Mouse (Mus musculus): ENCODE measurements at regions not wholly inside any gene's neighbourhood (a gene's known extent, or its start where the extent isn't known, plus 50 kb on each side); places are given as distances from the start of the nearest gene placed in this dataset.

DNA sequence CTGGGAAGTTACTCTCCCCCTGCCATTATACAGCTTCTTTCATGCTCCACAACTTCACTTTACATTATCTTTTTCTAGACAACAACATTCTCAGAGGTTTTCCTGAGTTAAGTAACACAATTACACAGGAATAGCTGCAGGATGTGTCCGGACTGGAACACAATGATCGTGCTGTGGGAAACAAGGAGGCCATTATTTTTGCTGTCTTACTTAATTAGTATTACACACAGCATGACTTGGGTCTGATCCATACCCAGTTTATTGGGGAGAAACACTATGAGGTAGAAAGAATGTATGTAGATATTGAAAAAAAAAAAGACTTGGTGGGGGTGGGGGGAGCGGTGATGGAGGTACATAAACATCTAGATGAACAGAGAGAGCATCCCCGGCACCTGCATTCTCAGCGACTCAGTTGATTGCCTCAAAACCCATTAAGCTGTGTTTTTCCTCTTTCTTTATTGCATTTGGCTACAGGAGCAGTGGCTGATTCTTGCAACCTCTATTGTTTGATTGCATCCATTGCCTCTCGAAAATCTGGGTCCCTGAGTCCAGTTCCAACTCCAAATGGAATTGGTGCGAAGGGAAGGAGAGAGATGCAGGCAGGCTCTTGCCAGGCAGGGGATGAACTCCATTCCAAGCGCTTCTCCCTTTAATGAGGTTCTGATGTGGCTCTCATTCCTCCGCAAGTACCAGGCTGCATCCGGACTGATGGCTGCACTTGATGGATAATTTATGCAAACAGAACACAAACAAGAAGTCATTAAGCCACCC is 529.8 kb downstream of the Slc4a3 start:
- DNase-seq (ENCODE audit: low spot score in 2 of 2) = no peak

GRCm38 (mm10) chr1:76080241-76080640 is 534.2 kb downstream of the Slc4a3 start:
- DNase-seq (ENCODE audit: low spot score in 2 of 2) = no peak

- no peak for DNase-seq (ENCODE audit: low spot score in 2 of 2)
Measured at GRCm38 (mm10) chr1:76081700-76082099, 535.6 kb downstream of the Slc4a3 start.

- DNase-seq (ENCODE audit: low spot score in 2 of 2) = no peak
Measured at GRCm38 (mm10) chr1:76083273-76084036, 537.4 kb downstream of the Slc4a3 start.

DNA sequence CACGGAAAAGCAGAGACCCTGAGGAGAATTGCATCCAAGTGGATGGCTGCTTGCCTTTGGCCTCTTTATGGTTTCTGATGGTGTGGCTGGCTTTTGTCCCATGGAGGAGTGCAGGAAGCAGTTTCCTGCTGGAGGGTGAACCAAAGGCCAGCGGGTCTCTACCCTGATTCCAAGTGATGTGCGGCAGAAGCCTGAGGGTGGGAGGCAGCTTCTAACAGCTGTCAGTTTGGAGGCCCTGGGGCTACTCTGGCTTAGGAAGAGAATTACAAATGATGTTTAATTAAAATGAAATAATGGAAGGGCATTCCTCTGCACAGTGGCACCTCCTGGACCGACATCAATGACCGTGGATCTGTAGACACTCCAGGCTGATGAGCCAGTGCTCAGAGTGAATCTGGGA is 545.0 kb downstream of the Slc4a3 start:
- DNase-seq (ENCODE audit: low spot score in 2 of 2) = no peak

- no peak for DNase-seq (ENCODE audit: low spot score in 2 of 2)
Measured at GRCm38 (mm10) chr1:76113281-76113680, 567.2 kb downstream of the Slc4a3 start.

- no peak for DNase-seq (ENCODE audit: low spot score in 2 of 2)
Measured at GRCm38 (mm10) chr1:76120840-76121239, 574.8 kb downstream of the Slc4a3 start.

- DNase-seq (ENCODE audit: low spot score in 2 of 2) = no peak
Measured at GRCm38 (mm10) chr1:76130353-76130752, 584.3 kb downstream of the Slc4a3 start.

DNA sequence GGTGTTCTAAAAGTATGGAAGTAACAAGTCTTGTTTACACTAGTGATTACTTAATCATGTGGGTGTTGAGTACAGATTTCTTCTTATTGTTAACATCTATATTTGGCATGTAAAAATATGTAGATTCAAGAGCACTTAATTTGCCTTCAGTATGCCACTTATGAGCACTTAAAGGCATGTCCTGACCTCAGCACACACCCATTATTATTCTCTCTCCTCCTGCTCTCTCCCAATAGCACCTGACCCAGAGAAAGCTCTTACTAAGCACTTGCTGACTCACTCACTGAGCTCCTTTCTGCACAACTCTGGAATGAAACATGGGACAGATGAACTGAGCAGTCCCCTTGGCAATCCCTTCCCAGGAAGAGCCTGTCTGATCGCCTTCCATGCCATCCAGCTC is 590.7 kb downstream of the Slc4a3 start:
- DNase-seq (ENCODE audit: low spot score in 2 of 2) = no peak

GRCm38 (mm10) chr1:76137701-76138100 is 591.6 kb downstream of the Slc4a3 start:
- DNase-seq (ENCODE audit: low spot score in 2 of 2) = no peak

DNA sequence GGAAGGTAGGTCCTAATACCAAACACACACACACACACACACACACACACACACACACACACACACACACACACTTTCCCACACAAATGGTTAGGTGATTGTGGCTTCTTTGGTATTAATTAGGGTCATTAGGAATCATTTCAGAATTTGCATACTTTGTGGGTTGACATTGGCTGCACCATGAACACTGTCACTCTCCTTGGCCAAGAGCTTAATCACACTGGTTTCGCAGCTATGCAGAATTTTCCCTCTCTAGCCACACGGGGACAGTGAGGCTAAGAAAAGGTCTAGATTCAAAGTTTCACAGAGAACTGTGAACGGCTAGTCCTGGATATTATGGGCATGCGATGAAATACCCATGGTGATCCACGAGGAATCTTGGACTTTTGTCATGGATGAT is 597.5 kb downstream of the Slc4a3 start:
- DNase-seq (ENCODE audit: low spot score in 2 of 2) = no peak

DNA sequence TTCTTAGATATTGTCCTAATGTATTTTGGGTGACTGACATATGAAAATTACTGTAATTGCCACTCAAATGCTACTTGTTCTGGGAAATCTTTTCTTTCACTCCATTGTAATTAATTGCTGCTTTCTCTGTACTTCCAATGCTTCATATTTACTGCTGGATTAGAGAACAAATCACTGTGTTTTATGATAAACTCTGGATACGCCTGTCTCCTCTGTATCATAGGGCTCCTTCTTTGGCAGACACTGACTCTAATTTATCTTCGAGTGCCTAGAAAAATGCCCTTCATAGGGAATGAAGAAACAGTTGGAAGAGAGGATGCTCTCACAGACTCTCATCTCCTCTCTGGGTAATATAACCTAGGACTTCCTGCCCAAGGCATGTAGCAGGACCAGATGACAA is 602.9 kb downstream of the Slc4a3 start:
- no peak for DNase-seq (ENCODE audit: low spot score in 2 of 2)

DNA sequence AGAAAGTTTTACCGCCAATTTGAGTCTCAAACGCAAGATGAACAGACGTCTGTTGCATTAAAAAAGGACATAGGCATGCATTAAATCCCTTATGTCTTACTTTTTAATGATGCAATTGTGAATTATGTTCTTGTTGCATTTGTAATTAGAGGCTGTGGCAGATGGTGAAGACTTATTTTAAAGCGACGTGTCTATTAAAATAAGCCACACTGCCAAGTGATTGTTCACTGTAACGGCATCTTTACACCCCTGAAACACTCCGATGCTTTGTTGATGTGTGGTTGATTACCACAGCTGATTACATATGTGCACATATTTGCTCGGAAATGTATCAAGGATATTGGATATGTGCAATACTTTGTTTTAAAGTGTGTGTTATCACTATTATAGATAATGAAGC is 610.2 kb downstream of the Slc4a3 start:
- no peak for DNase-seq (ENCODE audit: low spot score in 2 of 2)

GRCm38 (mm10) chr1:76167486-76167885 is 621.4 kb downstream of the Slc4a3 start:
- DNase-seq (ENCODE audit: low spot score in 2 of 2) = no peak

DNA sequence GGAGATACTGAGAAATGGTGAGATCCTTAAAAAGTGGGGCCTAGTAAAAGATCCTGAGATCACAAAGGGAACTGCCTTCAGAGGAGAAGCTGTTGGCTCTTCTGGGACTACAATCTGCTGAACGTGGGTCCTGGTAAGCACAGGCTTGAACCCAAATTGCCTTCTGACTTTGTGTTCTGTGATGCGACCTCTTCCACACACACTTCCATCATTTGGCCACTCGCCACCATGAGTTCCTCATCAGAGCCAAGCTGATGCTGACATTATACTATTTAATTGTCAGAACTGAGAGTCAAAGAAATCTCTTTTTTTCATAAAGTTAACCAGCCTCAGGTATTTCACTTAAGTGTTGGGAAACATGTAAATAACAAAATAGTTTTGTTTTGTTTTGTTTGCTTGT is 635.1 kb downstream of the Slc4a3 start:
- no peak for DNase-seq (ENCODE audit: low spot score in 2 of 2)

- DNase-seq (ENCODE audit: low spot score in 2 of 2) = no peak
Measured at GRCm38 (mm10) chr1:76194844-76195243, 648.8 kb downstream of the Slc4a3 start.

- DNase-seq (ENCODE audit: low spot score in 2 of 2) = no peak
Measured at GRCm38 (mm10) chr1:76197651-76198050, 651.6 kb downstream of the Slc4a3 start.

DNA sequence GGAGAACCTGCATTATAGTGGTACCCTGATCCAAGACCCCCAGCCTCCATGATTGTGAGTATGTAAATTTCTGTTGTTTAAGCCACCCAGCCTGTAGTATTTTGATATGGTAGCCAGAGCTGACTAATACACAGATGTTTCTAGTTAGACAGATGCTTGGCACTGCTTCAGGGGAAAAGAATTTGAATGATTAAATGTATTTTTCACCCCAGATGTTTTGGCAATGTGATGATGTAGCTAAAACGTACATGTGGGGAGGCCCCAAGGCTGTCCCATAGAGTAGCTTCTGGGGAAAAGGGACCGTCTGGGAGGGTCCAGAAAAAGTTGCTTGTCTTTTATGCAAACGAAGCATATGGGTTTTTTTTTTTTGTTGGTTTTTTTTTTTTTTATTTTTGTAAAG is 654.8 kb downstream of the Slc4a3 start:
- DNase-seq (ENCODE audit: low spot score in 2 of 2) = no peak

GRCm38 (mm10) chr1:76212486-76212885 is 666.4 kb downstream of the Slc4a3 start:
- DNase-seq (ENCODE audit: low spot score in 2 of 2) = no peak

- no peak for DNase-seq (ENCODE audit: low spot score in 2 of 2)
Measured at GRCm38 (mm10) chr1:76244721-76245120, 698.7 kb downstream of the Slc4a3 start.

GRCm38 (mm10) chr1:76246181-76246796 is 700.2 kb downstream of the Slc4a3 start:
- DNase-seq (ENCODE audit: low spot score in 2 of 2) = no peak

DNA sequence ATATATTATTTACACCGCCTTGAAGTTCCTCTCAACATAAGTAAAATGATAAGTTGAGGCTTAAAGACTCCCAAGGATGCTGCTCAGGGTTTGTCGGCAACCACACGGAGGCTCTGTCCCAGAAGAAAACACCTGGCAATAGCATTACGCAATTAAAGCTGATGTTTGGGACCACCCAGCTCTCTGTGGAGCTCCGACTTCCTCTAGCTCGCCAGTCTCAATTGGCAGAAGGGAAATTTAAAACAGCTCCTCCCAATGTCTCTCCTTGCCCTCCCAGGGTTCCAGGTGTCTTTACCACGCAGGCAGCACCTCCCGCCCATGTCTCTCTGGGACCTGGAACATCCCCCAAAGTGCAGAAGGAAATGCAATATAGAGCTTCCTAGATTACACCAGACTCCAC is 701.1 kb downstream of the Slc4a3 start:
- no peak for DNase-seq (ENCODE audit: low spot score in 2 of 2)

DNA sequence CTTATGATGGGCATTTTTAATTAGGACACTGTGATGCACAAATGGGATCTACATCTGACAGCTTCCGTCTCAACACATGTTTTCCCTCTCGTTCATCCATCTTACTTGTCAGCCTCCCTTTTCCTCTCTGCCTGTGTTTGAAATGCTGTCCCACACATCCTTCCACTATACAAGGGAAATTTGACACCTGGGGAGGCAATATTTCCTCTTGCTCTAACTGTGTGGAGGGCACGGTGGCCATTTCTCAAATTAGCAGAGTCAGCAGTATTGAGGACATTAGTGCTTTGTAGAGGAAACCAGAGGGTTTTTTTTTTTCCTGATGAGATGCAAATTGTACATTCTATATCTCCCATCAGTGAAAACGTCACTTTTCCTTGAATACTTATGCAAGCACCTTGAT is 712.2 kb downstream of the Slc4a3 start:
- no peak for DNase-seq (ENCODE audit: low spot score in 2 of 2)

All from thymus, postnatal 10 days (tissue).